Mouse (Mus musculus) G1E-ER4 (cell line): ENCODE measurements around the gene Gm21988. TPM values are rescaled to one million over a fixed set of nuclear protein-coding genes. Genes with fewer than 3 reads are reported as not detected.

ENCODE experiments used
- GATA1 ChIP-seq: IDR thresholded peaks from one replicate; pipeline ENCODE4 v1.8.0; 2012; ENCODE audit warnings: low read length, inconsistent platforms
- polyA plus RNA-seq: library from polyadenylated mRNA; stranded (reverse); fragments of >175 nt; gene quantifications from 2 replicates; pipeline ENCODE4 v1.2.3, GENCODE M21; 2012

Gene Gm21988
- polyA plus RNA-seq, 1 experiment, result 3.5 TPM

DNA sequence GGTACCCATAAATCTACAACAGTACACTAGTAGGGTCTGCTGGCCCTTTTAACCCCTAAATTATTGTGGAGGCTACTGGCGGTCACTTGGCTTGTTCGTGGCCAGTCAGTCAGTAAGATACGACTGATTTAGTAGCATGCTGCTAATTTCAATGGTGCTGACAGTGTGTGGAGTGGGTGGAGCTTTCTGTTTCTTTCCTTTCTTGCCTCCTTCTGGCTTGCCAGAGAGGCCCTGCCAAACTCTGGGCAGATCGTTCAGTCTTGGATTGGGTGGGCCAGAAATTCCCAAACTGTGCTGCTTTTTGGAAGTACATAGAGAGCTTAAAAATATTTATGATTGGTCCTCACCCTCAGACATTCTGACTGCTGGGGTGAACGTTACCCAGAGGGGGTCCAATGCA lies 12.5 kb downstream of the Gm21988 start:
- TF ChIP-seq GATA1, result no peak

DNA sequence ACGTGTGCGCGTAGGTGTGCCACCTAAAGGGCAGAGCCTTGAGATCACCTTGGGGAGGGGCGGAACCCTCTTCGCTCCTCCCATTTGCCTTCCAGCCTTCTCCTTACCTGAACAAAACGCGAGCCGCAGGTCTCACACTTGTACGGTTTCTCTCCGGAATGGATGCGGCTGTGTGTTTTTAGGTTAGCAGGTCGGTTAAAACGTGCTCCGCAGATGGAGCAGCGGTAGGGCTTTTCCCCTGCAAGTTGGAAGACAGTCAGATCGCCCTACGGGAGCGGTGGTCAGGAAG lies 13.1 kb downstream of the Gm21988 start:
- TF ChIP-seq GATA1, result no peak

DNA sequence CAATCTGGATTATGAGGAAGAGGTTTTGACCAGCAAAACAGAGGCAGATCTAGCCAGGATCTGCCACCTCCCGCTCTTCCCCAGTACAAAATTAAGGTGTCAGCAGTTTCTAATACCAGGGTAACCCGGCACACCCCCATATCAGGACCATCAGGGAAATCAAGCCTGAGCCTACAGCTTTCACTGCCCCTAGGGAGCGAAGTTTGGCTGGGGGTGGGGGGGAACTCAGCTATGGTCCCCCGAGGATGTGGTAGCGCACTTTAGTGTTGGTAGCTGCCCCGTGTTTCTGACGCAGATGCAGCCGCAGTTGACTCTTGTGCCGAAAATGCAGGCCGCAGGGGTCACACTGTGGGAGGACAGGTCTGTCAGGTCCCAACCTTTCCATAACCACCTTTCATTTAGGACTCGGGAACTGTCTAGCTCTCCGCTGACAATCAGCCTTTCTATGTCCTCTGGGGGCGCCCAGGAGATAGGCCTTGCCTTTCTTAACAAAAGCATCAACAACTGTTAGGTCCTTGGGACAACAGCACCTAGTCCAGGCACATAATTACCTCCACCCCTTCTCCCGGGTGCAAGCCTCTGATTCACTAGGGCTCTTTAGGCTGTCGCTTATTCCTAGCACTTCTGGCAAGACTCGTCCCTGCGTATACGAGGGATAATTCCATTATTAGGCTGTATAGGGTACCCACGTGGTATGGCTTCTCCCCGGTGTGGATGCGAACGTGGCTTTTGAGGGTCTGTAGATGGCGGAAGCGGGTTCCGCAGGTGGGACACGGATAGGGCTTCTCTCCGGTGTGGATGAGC lies 13.6 kb downstream of the Gm21988 start:
- TF ChIP-seq GATA1, result no peak

DNA sequence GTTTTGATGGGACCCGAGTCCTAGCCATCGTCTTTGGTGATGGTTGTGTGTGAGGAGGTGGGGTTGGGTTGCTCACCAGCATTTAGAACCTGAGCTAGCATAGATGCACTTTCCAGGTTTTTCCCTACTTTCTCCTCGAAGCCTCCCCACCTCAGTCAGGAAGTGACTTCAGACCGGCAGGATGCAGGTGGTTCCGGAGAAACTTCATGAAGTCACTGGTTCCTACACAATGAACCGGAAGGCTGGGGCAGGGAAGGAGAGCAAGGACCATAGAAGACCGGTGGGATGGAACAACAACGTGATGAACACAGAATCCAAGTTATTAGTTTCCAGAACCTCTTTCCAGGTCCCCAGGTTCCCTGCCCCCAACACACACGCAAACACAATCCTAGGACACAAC lies 15.9 kb downstream of the Gm21988 start:
- TF ChIP-seq GATA1, result no peak

DNA sequence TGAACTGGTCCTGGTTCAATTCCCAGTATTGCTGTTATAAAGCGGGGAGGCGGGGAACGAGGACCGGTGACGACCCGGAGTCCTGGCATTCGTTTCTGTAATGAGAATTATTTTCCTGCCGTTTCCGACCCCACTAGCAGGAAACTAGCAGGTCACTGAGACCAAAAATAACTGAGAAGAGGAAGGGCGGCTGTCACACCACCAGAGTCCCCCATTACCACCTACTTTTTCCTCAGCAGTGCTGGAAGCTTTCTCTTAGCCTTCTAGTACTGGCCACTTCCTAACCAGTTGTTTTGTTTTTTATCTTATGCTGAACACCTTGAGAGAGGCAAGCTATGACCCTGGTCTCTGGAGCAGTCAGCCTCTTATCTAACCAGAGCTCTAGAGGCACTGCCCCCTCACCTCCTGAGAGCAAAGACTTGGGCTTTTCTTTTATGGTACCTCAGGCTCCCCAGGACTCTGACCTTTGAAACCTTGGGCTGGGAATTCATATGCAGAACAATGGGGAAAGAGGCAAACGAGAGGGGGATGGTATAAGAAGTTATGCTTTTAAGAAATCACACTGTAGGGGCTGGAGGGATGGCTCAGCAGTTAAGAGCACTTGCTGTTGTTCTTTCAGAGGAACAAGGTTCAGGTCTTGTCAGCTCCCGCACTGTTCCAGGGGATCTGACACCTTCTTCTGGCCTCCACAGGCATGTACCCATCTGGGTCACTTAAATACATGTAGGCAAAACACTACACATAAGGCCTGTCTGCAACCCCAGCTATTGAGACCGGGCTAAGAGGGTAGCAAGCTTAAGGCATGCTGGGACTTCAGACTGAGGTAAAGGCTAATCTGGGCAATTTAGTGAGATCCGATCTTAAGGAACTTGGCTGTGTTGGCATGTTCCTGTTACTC lies 17.8 kb downstream of the Gm21988 start:
- TF ChIP-seq GATA1, result no peak

DNA sequence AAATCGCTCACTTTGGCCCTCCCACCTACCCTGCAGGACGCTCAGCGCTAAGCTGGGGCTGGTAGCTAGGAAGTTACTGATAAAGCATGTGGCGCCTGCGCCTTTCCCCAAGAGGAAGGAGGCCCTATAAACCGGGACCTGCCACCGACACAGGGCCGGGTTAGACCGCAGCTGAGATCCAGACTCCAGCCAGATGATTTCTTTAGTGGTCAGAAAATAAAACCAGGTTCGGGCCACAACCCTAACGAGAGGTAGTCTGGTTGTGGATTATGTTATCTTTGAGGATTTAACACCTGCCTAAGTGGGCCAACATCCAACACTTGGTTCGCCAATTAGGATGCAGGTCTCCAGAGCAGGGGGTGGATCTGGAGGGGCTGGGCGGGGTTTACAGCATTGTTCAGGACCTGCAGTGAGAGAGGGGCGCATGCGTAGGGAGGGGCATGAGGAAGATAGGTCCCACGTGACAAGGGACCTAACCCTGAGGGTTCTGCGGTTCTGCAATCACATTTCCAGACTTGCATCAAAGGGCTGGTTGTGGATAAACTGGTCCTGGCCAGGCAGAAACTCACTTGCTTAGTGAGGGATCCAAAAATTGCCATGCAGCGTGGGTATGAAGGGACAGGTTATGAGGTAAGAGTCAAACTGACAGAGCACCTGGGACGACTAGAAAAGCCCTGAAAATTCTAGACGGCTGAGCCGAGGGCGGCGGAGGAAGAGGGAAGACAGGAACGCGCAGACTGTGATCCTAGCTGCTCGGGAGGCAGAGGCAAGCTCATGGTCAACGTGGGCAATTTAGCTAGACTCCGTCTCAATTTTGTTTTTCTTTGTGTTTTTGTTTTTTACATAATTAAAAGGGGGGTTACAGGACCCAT lies 18.7 kb downstream of the Gm21988 start, which contains the start of gene Slc16a13:
Gene Slc16a13, minus strand, starts transcription at position 334 of the 872 bp plus-strand sequence.
- no peak for TF ChIP-seq GATA1

DNA sequence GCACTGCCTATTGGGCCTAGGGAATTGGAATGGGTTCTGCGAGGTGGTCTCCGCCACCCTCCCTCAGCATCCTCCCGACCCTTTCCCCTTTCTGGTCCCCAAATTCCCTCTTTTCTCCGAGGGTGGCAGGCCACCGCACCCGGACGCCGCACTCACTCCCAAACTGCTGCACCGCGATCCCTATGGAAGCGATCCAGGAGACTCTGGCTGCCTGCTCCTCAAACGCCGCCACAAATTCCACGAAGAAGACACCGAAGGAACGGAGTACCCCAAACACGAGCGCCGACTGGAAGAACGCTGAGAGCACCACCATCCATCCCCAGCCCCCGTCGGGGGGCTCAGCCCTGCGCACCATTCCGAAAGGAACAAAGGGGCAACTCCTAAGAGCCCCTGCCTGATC lies 19.3 kb downstream of the Gm21988 start:
- no peak for TF ChIP-seq GATA1

DNA sequence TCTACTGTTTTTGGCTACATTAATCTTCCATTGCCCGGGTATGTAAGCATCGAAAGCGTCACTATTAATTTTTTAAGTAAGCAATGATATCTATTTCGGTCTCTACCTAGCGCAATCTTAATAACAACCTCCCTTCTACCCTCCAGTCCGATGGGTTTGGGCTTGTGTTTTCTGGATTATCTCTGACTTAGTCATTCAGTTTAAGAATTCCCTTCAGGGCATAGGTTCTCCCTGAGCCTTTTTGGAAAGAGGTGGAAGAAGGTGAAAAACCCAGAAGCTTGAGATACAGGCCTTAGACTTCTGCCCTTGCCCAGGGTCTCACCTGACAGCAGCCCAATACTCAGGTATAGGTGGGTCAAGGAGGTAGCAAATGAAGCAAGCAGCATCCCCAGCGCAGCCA lies 19.8 kb downstream of the Gm21988 start:
- TF ChIP-seq GATA1, result no peak

DNA sequence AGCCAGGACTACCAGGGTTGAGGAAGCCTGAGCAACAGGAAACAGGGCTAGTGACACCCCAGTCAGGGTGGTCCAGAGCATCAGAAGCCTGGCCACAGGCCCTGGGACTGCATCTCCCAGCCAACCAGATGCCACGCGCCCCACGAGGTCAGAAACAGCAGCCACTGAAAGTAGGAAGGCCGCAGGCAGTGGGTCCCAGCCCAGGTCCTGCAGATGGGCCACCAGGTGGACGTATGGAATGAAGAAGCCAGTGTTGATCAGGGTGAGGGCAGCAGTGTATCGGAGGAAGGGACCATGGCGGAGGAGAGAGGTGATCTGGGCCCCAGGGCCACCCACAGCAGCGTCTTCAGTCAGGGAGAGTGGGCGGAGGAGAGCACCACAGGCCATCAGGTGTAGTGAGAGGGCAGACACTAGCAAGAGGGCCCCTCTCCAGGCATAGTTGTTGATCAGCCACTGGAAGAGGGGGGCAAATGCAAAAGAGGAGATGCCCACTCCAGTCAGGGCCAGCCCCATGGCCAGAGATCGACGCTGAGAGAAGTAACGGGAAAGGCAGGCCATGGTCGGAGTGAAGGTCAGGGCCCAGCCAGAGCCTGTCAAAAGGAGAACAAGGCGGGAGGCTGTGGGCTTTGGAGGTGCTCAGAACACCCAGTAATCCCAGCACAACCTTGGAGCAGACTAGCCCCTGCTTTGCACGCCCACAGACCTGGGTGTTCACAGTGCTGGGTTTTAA lies 20.7 kb downstream of the Gm21988 start:
- no peak for TF ChIP-seq GATA1

DNA sequence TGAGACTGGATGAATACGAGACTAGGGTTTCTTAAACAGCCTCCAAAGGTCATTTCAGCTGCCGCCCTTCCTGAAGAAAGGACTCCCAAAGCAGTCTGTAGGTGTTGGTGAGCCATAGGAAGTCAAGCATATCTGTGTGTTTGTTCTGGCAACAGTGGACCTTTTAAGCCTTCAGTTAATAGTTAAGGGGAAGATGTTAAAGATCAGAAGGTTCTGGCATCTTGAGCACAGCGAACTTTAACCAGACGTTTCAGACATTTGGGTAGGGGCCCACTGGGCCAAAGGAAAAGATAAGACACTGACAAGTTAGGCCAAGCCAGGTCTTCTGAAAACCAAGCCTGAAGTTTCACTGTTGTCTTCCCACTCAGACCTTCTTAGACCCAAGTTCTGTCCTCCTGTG lies 21.6 kb downstream of the Gm21988 start:
- TF ChIP-seq GATA1, result no peak

DNA sequence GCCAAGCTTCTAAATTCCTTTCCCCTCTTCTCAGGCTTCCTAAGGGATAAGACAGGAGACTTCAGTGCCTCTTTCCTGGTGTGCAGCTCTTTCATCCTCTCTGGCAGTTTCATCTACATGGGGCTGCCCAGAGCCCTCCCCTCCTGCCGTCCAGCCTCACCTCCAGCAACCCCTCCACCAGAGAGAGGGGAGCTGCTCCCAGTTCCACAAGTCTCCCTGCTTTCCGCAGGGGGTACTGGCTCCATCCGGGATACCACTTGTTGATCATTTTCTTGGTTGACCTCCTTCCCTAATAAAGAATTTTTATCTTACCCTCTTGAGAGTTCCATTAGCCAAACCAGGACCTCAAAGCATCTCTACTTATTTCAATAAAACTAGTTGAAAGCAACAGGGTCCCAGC lies 23.5 kb downstream of the Gm21988 start:
- TF ChIP-seq GATA1, result no peak

DNA sequence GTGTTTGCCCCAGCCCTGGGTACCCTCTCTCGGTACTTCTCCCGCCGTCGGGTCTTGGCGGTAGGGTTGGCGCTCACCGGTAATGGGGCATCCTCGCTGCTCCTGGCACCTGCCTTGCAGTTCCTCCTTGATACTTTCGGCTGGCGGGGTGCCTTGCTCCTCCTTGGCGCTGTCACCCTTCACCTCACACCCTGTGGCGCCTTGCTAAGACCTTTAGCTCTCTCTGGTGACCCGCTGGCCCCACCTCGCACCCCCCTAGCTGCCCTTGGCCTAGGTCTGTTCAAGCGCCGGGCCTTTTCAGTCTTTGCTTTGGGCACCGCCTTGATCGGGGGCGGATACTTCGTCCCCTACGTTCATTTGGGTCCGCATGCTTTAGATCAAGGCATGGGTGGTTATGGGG lies 24.3 kb downstream of the Gm21988 start:
- no peak for TF ChIP-seq GATA1

DNA sequence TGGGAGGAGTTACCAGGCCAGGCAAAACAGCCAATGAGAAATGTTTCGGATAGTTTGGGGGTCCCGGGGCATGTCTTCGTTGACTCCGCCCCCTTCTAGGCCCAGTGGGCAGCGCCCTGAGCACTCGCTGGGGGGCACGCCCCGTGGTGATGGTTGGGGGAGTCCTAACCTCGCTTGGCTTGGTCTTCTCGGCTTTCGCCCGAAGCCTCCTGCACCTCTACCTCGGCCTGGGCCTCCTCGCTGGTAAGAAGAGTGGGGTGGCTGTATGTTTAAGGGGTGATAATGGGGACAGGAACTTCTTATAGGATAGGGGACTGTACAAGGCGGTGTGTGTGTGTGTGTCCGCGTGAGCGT lies 24.8 kb downstream of the Gm21988 start:
- TF ChIP-seq GATA1, result no peak

DNA sequence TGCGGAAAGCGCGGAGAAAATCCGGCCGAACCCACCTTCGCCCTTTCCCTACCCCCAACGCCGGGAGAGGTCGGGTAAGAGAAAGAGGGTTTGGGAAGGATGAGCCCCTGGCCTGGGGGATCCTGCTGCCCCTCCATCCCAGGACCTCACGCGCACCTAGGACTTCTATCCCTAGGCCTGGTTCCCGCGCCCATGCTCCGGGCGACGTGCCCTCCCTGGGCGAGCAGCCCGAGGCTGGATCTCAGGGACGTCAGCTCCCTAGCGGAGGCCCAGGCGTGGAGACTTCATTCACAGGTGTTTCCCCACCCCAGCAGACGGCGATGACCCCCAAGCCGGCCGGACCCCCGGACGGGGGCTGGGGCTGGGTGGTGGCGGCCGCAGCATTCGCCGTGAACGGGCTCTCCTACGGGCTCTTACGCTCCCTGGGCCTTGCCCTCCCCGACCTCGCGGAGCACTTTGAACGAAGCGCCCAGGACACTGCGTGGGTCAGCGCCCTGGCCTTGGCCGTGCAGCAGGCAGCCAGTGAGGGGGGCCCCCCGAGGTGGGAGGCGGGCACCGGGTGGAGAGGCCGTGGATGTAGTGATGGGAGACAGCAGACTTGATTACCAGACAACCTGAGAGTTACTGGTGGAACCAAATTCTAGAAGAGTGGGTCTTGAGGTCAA lies 25.3 kb downstream of the Gm21988 start:
- TF ChIP-seq GATA1, result no peak

DNA sequence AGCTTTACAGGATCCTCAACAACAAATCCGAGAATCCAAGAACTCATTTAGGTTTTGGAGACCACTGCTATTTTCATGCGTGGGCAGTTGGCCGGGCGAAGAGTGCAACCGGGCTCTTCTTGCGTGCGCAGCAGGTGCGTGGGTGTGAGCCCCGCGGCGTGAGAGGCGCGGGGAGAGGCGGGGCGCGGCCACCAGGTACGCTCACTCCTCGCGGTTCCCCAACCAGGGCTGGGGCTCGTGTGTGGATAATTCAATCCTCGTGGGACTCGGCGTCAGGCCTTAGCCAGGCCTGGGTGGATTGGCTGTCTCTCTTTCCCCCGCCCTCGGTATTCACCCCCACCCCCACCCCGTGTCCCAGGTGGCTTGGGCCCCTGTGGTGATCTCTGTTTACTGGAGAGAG lies 25.9 kb downstream of the Gm21988 start:
- no peak for TF ChIP-seq GATA1
